Mouse (Mus musculus) limb, embryonic 15.5 days (tissue): ENCODE data around the gene Plekhm3. TPM values are rescaled to one million over a fixed set of nuclear protein-coding genes. Genes with fewer than 3 reads are reported as not detected.
A peak's percentile ranks its signal among the peaks of the same experiment; 100 is the strongest.

ENCODE experiments used
- ATAC-seq: fragments of 200-750 bp; cut with Nextera tagmentation; 2 replicates; pipeline ENCODE4 v1.8.0; 2017; ENCODE audit warnings: low read depth, moderate TSS enrichment; ENCODE audit not compliant: insufficient number of reproducible peaks, low FRiP score, low TSS enrichment
- H3K27ac ChIP-seq: fragments of 300-500 bp; sonication (generic); 2 replicates; pipeline ENCODE4 v1.5.1; 2015; ENCODE audit warnings: moderate library complexity, mild to moderate bottlenecking, inconsistent platforms
- H3K27me3 ChIP-seq: fragments of 300-500 bp; sonication (generic); 2 replicates; pipeline ENCODE4 v1.6.1; 2015; ENCODE audit warnings: inconsistent platforms
- H3K36me3 ChIP-seq: fragments of 300-500 bp; sonication (generic); 2 replicates; pipeline ENCODE4 v1.6.1; 2015; ENCODE audit warnings: inconsistent platforms
- H3K4me1 ChIP-seq: fragments of 300-500 bp; sonication (generic); 2 replicates; pipeline ENCODE4 v1.6.1; 2015; ENCODE audit warnings: inconsistent platforms
- H3K4me2 ChIP-seq: fragments of 300-500 bp; sonication (generic); 2 replicates; pipeline ENCODE4 v1.6.1; 2015; ENCODE audit warnings: mild to moderate bottlenecking, inconsistent platforms
- H3K4me3 ChIP-seq: fragments of 300-500 bp; sonication (generic); 2 replicates; pipeline ENCODE4 v1.5.1; 2015; ENCODE audit warnings: mild to moderate bottlenecking, inconsistent platforms
- H3K9ac ChIP-seq: fragments of 300-500 bp; sonication (generic); 2 replicates; pipeline ENCODE4 v1.6.1; 2015; ENCODE audit warnings: inconsistent platforms
- H3K9me3 ChIP-seq: fragments of 300-500 bp; sonication (generic); 2 replicates; pipeline ENCODE4 v1.6.1; 2016; ENCODE audit warnings: inconsistent platforms
- WGBS: fragments of 180-500 bp; shearing (Covaris S2); methylation state at CpG from one replicate; pipeline ENCODE4 v1.1.7; 2015; 5-methylcytosine and 5-hydroxymethylcytosine counted together
- polyA plus RNA-seq: library from polyadenylated mRNA; unstranded; fragments of >200 nt; fragmentation: Nextera tagmentation; extraction: Ambion mirVana; gene quantifications from 2 replicates; pipeline ENCODE4 v1.2.1, GENCODE M21; 2015

Gene Plekhm3
- polyA plus RNA-seq, 1 experiment from 2014 or later = 6.6 TPM

- Histone ChIP-seq H3K4me3 (no peak overlapping the region), H3K9ac (no peak overlapping the region), H3K4me1 (peaks cover 6% of the 10 kb centered on the region; the same call in 1 of the 2 replicates), H3K27ac (no peak overlapping the region), H3K9me3 (no peaks in the 10 kb centered on the region), H3K36me3 (no peaks in the 10 kb centered on the region), H3K27me3 (no peaks in the 10 kb centered on the region), H3K4me2 (no peak overlapping the region)
- ATAC-seq = no peak
- 82% methylated on average over 5 of the region's 5 CpGs for WGBS
Observed at GRCm38 (mm10) chr1:64754658-64755057, 202.0 kb downstream of the Plekhm3 start.

DNA sequence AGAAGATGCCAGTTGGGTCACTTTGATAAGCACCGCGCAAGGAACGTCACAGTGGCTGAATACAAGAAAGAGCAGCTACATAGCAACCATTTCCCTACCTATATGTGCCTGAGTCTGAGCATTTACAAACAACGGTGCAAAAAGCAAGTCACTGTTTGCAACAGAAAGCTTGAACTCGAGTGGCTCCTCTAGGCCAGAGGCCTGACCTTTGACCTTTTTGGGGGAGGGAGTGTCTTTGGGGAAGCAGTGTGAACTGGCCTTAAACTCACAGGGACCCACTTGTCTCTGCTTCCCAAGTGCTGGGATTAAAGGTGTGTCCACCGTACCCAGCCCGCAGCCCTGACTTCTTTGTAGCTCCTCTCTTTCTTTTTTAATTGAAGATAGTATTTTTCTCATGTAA lies 203.0 kb downstream of the Plekhm3 start:
- Histone ChIP-seq H3K4me3 (no peak overlapping the region), H3K4me2 (no peak overlapping the region), H3K36me3 (no peaks in the 10 kb centered on the region), H3K4me1 (peaks cover 6% of the 10 kb centered on the region; the same call in 1 of the 2 replicates), H3K27me3 (no peaks in the 10 kb centered on the region; the same call in 1 of the 2 replicates), H3K9me3 (no peaks in the 10 kb centered on the region), H3K27ac (no peak overlapping the region), H3K9ac (no peak overlapping the region)
- WGBS = 76% methylated on average over 7 of the region's 7 CpGs
- no peak for ATAC-seq

DNA sequence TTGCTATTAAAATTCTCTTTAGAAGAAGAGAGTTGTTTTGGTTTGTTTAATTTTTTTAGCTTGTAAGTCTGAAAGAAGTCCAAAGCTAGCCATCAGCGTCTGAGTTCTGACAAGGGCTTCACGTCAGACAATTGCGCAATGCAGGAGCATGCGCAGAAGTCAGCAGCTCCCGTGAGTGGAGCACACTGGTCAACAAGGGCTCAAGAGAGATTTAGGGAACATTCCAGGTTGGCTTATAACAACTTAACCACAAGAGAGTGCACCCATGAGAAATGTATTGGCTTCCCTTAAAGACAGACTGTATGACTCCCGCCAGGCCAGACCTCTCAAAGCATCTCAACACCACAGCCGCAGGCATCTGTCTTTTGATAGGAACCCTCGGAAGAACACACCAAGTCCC lies 203.5 kb downstream of the Plekhm3 start:
- peaks cover 6% of the 10 kb centered on the region; the same call in 1 of the 2 replicates for H3K4me1 ChIP-seq
- H3K27me3 ChIP-seq = no peaks in the 10 kb centered on the region; the same call in 1 of the 2 replicates
- H3K9me3 ChIP-seq = no peaks in the 10 kb centered on the region
- H3K27ac ChIP-seq = no peak overlapping the region
- ATAC-seq = no peak
- no peak overlapping the region for H3K4me3 ChIP-seq
- H3K4me2 ChIP-seq = no peak overlapping the region
- H3K9ac ChIP-seq = no peak overlapping the region
- H3K36me3 ChIP-seq = no peaks in the 10 kb centered on the region
- WGBS = 84% methylated on average over 8 of the region's 8 CpGs

DNA sequence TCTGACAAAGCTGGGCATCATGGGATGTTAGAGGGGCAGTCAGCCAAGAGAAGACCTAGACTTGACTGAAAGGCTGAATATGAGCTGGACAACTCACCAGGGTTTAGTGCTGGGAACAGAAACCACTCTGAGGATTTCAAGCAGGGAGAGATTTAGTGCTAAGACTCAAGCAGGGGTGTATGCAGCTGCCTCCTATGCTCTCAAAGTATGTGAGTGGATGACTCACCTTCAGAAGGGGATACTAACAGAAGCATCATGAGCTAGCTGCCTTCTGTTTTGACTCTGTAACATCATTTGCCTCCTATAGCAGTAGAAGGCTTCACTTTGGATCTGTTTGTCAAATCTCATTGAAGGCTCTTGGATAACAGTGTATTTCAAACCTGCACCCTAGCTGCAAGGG lies 212.0 kb downstream of the Plekhm3 start:
- Histone ChIP-seq H3K4me1 (no peaks in the 10 kb centered on the region), H3K4me3 (no peak overlapping the region), H3K27me3 (peaks cover 3% of the 10 kb centered on the region), H3K27ac (no peak overlapping the region), H3K36me3 (no peaks in the 10 kb centered on the region), H3K9me3 (no peaks in the 10 kb centered on the region), H3K9ac (no peak overlapping the region), H3K4me2 (no peak overlapping the region)
- no peak for ATAC-seq

GRCm38 (mm10) chr1:64742741-64743408 lies 213.7 kb downstream of the Plekhm3 start:
- ATAC-seq = no peak
- WGBS = 71% methylated on average over 18 of the region's 18 CpGs
- Histone ChIP-seq H3K36me3 (no peaks in the 10 kb centered on the region), H3K9me3 (no peaks in the 10 kb centered on the region), H3K4me3 (no peak overlapping the region), H3K4me2 (no peak overlapping the region), H3K4me1 (peaks cover 11% of the 10 kb centered on the region), H3K27me3 (peaks cover 5% of the 10 kb centered on the region), H3K9ac (no peak overlapping the region), H3K27ac (no peak overlapping the region)

GRCm38 (mm10) chr1:64738661-64739082 lies 218.0 kb downstream of the Plekhm3 start:
- H3K4me1 ChIP-seq = peaks cover 33% of the 10 kb centered on the region
- WGBS = 1% methylated on average over 14 of the region's 14 CpGs
- no peak for ATAC-seq
- H3K36me3 ChIP-seq = no peaks in the 10 kb centered on the region
- H3K4me3 ChIP-seq = peak overlapping the region; percentile 72
- no peaks in the 10 kb centered on the region for H3K9me3 ChIP-seq
- H3K27me3 ChIP-seq = peaks cover 26% of the 10 kb centered on the region
- H3K9ac ChIP-seq = no peak overlapping the region
- H3K4me2 ChIP-seq = peak overlapping the region; percentile 79
- no peak overlapping the region for H3K27ac ChIP-seq

DNA sequence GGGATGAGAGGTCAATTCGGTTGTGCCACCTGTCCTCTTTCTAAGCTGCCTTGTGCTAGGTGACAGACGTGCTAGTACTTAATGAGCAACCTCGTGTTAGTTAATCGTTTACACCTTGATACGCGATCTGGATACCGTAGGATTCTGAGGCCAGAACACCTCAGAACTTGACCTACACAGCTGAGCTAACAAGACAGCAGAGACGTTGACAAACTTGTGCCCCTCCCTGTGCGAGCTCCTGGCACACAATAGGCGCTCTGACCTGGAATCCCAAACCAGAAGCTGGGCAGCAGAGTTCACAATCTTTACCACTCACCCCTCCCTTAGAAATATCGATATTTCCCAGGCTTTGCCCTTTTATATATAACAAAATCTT lies 218.5 kb downstream of the Plekhm3 start:
- Histone ChIP-seq H3K9ac (0 out of 2 replicates have a peak overlapping the region, but pooled peaks have one; percentile 10), H3K27ac (no peak overlapping the region), H3K4me3 (peak overlapping the region; percentile 72), H3K36me3 (no peaks in the 10 kb centered on the region), H3K9me3 (no peaks in the 10 kb centered on the region), H3K4me1 (peaks cover 33% of the 10 kb centered on the region), H3K4me2 (peak overlapping the region; percentile 79), H3K27me3 (peaks cover 30% of the 10 kb centered on the region)
- WGBS = under 1% methylated on average over 11 of the region's 11 CpGs
- ATAC-seq = no peak

- H3K9ac ChIP-seq = peak within 1 kb of the TSS; percentile 56
- no peaks in the 10 kb centered on the region for H3K9me3 ChIP-seq
- WGBS = 0% methylated on average over 71 of the region's 73 CpGs
- H3K4me2 ChIP-seq = peak within 1 kb of the TSS; percentile 79
- peaks cover 33% of the 10 kb centered on the region for H3K4me1 ChIP-seq
- no peaks in the 10 kb centered on the region for H3K36me3 ChIP-seq
- peak within 1 kb of the TSS; percentile 72 for H3K4me3 ChIP-seq
- H3K27ac ChIP-seq = peak within 1 kb of the TSS; percentile 76
- peaks cover 31% of the 10 kb centered on the region for H3K27me3 ChIP-seq
- peak; percentile 95 for ATAC-seq
Observed at GRCm38 (mm10) chr1:64737502-64738179, 219.0 kb downstream of the Plekhm3 start, which contains the start of gene Fzd5. Gene Fzd5 (minus strand): TSS chr1:64737751.

GRCm38 (mm10) chr1:64736681-64737501 lies 219.7 kb downstream of the Plekhm3 start:
- under 1% methylated on average over 50 of the region's 56 CpGs for WGBS

More at GRCm38 (mm10) chr1:64736681-64737501, 219.7 kb downstream of the Plekhm3 start:
- Histone ChIP-seq H3K9ac (peak overlapping the region; percentile 56), H3K4me1 (peaks cover 33% of the 10 kb centered on the region), H3K9me3 (no peaks in the 10 kb centered on the region), H3K27ac (peak overlapping the region; percentile 76), H3K36me3 (no peaks in the 10 kb centered on the region), H3K4me2 (peak overlapping the region; percentile 79), H3K4me3 (peak overlapping the region; percentile 72), H3K27me3 (peaks cover 34% of the 10 kb centered on the region)
- no peak for ATAC-seq
